Mouse (Mus musculus): ENCODE data around the gene Plxna4.

Gene Plxna4

GRCm38 (mm10) chr6:32224007-32224703, 363.8 kb downstream of the Plxna4 start:
- no peak for DNase-seq

- no peak for DNase-seq
These were observed 367.2 kb downstream of the Plxna4 start for GRCm38 (mm10) chr6:32220765-32221164.

- DNase-seq: no peak
These were observed 369.4 kb downstream of the Plxna4 start for GRCm38 (mm10) chr6:32218544-32218943.

GRCm38 (mm10) chr6:32212439-32212838, 375.6 kb downstream of the Plxna4 start:
- no peak for DNase-seq

- no peak for DNase-seq
These were observed 377.9 kb downstream of the Plxna4 start for GRCm38 (mm10) chr6:32210139-32210538.

GRCm38 (mm10) chr6:32208951-32209350, 379.0 kb downstream of the Plxna4 start:
- no peak for DNase-seq

GRCm38 (mm10) chr6:32204253-32204652, 383.7 kb downstream of the Plxna4 start:
- no peak for DNase-seq

GRCm38 (mm10) chr6:32203389-32203788, 384.6 kb downstream of the Plxna4 start:
- DNase-seq: no peak

GRCm38 (mm10) chr6:32202664-32203192, 385.3 kb downstream of the Plxna4 start:
- no peak for DNase-seq

GRCm38 (mm10) chr6:32201506-32201905, 386.5 kb downstream of the Plxna4 start:
- DNase-seq: no peak

- no peak for DNase-seq
These were observed 388.4 kb downstream of the Plxna4 start for GRCm38 (mm10) chr6:32199616-32200015.

GRCm38 (mm10) chr6:32196913-32197312, 391.1 kb downstream of the Plxna4 start:
- DNase-seq: no peak

GRCm38 (mm10) chr6:32193046-32193445, 394.9 kb downstream of the Plxna4 start:
- DNase-seq: no peak

- no peak for DNase-seq
These were observed 403.5 kb downstream of the Plxna4 start for GRCm38 (mm10) chr6:32184402-32184985.

GRCm38 (mm10) chr6:32183651-32184185, 404.3 kb downstream of the Plxna4 start:
- DNase-seq: no peak

- no peak for DNase-seq
These were observed 408.0 kb downstream of the Plxna4 start for GRCm38 (mm10) chr6:32180012-32180358.

- no peak for DNase-seq
These were observed 408.5 kb downstream of the Plxna4 start for GRCm38 (mm10) chr6:32179346-32180011.

GRCm38 (mm10) chr6:32177905-32178304, 410.1 kb downstream of the Plxna4 start:
- no peak for DNase-seq

GRCm38 (mm10) chr6:32167725-32168124, 420.3 kb downstream of the Plxna4 start:
- DNase-seq: no peak

- DNase-seq: no peak
These were observed 427.6 kb downstream of the Plxna4 start for GRCm38 (mm10) chr6:32160370-32160769.

GRCm38 (mm10) chr6:32159931-32160330, 428.1 kb downstream of the Plxna4 start:
- no peak for DNase-seq

- DNase-seq: no peak
These were observed 429.6 kb downstream of the Plxna4 start for GRCm38 (mm10) chr6:32158347-32158746.

GRCm38 (mm10) chr6:32153170-32153569, 434.8 kb downstream of the Plxna4 start:
- no peak for DNase-seq

- no peak for DNase-seq
These were observed 437.2 kb downstream of the Plxna4 start for GRCm38 (mm10) chr6:32150836-32151235.

Measured in thymus, postnatal 25 days (tissue).